Mouse (Mus musculus) bone marrow macrophage, adult 2 months (primary cell): ENCODE measurements around the gene Satb1.

Experiments used
- CTCF ChIP-seq: IDR thresholded peaks from 2 replicates; pipeline ENCODE4 v1.5.1; 2012; ENCODE audit warnings: low read depth, mild to moderate bottlenecking, low read length, moderate library complexity
- POLR2A ChIP-seq: IDR thresholded peaks from 2 replicates; pipeline ENCODE4 v1.6.1; 2012; ENCODE audit warnings: mild to moderate bottlenecking, low read depth, low read length, borderline replicate concordance

GRCm38 (mm10) chr17:51826461-51826860 lies 6.6 kb downstream of the Satb1 start:
- no peak for TF ChIP-seq CTCF
- TF ChIP-seq POLR2A, result no peak
